Mouse (Mus musculus) heart, postnatal 4 days (tissue): ENCODE results near the gene Elp1. TPM values are rescaled to one million over a fixed set of nuclear protein-coding genes. Genes with fewer than 3 reads are reported as not detected.
A peak's percentile ranks its signal among the peaks of the same experiment; 100 is the strongest.

Experiments
- DNase-seq: peaks from one replicate; pipeline ENCODE4 v3.0.0; 2021
- total RNA-seq, 2 experiments: library from RNA; stranded (reverse); gene quantifications; 2 replicates each; pipeline ENCODE4 v1.2.3; 2021

The Elp1 gene
- 10 to 100 TPM; 31.1 to 33.2 TPM for total RNA-seq

DNA sequence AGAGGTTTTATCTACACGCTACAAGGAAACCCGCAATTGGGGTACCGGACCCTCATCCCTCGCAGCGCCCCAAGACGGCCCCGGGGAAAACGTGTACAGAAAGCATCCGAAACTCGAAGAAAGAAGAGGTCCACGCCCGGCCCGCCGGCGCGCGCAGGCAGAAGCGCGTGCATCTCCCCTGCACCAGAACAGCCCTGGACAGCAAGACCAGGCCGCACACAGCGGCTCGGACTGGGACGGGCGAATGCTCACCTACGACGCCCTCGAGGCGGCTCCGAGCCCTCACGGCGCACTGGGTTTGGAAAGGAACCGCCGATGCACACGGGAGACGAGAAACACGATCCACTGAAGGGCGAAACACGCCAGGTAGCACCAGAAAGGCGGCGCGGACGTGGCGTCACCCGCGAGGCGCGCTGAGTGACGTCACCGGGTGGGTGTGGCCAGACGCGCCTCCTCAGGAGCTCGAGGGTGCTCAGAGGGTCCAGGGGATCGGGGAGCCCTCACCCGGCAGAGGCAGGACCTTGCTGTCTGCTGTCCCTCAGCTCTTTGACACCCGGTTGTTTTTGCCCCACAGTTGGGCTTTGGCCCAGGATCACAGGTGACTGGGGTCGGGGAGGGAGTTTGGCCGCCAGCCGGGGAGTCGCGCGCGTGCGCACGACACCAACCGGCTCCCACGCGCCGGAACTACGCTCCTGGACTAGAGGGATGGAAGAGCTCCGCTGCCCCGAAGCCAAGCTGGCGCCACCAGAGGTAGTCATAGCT is at the start of gene Elp1, which contains the start of gene Fam206a:
Elp1 (minus strand) TSS at position 425 of the 762 bp plus-strand sequence.
Fam206a (plus strand) TSS at position 439 of the 762 bp plus-strand sequence.
- peak; percentile 96 for DNase-seq

DNA sequence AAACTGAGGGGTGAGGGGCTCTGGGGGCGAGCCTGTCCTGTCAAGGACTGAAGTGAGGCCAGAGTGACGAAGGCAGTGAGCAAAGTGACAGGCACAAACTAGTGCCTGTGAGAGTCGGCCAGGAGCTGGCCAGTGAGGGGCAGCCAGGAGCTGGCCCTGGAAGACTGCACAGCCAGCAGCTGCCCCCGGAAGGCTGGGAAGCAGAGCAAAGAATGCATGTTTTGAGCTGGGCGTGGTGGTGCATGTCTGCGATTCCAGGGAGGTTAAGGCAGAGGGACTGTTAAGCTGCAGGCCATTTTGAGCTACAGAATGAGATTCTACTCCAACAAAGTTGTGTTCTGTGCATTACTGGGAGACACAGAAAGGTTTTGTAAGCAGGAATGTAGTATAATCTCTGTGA is 48.6 kb upstream of the Elp1 start:
- DNase-seq: peak; percentile 47

- no peak for DNase-seq
Measured at GRCm38 (mm10) chr4:56848044-56848443, 45.9 kb upstream of the Elp1 start.

GRCm38 (mm10) chr4:56847400-56847799 is 45.3 kb upstream of the Elp1 start:
- no peak for DNase-seq

DNA sequence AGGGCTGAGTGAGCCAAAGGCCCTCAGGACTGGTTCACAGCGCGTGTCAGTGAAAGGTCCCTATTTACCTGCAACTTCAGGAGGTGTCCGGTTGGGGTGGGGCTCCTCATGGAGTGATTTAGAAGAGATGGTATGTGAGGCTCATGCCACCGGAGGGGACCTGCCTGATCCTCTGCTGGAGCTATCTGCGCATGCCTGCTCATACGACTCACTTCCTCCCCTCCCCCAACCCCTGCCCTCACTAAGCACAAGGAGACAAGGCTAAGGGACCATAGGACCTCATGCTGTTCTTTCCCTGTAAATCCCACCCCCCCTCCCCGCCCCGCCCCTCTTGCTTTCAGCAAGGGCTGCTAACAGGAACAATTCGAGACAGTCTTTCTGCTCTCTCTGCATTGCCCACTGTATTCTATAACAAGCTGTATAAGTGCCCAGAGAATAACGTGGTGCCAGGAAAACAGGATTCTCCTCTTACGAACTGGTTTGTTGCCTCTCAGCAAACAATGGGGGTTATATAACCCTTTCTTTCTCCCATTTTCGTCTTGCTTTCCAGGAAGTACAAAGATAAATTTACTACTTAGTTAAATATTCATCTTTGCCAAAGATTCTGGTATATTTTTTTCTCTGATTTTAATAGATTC is 43.9 kb upstream of the Elp1 start:
- no peak for DNase-seq

DNA sequence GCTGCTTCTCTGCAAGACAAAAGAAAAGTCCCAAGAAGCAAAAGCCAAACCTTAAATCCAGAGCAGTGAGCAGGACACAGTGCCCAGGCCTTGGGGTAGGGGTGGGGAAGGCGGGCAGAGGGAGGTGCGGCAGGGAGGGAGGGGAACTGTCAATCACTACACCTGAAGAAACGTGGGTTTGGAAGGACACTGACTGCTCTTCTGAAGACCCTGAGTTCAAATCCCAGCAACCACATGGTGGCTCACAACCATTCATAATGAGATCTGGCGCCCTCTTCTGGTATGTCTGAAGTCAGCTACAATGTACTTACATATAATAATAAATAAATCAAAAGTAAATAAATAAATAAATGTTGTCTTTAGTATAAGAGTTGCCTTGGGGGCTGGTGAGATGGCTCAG is 42.8 kb upstream of the Elp1 start:
- no peak for DNase-seq

- DNase-seq: no peak
Measured at GRCm38 (mm10) chr4:56843963-56844362, 41.8 kb upstream of the Elp1 start.

- no peak for DNase-seq
Measured at GRCm38 (mm10) chr4:56842501-56842900, 40.4 kb upstream of the Elp1 start.

DNA sequence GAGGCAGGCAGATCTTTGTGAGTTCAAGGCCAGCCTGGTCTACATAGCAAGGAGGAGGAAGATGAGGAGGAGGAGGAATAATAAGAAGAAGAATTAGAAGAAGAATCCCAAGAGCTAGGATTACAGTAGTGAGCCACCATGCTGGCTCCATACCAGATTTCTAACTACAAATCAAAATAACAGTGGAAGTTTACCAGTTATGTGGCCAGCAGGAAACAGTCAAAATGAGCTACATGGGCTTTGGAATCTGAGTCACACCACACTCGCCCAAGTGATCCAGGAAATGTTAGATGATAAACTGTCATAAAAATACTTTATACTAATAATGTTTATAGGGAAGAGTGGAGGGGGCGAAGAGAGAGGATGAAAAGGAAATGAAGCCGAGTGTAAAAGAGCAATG is 38.2 kb upstream of the Elp1 start:
- no peak for DNase-seq

DNA sequence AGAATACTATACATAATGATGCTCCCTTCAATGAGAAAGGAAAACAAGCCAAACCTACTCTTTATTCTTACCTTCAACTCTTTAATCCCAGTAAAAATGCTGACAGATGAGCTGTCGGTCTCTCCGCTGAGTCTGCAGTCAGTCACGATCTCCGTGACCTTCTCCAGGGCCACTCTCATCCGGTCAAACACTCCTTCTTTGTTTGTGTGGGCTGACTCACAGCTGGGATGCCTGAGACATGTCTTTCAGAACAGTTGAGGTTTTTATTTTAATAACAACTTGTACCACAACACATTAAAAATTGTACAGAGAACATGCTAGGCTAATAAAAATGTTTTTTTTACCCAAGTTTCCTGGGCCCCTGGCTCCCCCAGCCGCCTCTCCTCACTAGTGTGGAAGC is 35.5 kb upstream of the Elp1 start:
- DNase-seq: no peak

DNA sequence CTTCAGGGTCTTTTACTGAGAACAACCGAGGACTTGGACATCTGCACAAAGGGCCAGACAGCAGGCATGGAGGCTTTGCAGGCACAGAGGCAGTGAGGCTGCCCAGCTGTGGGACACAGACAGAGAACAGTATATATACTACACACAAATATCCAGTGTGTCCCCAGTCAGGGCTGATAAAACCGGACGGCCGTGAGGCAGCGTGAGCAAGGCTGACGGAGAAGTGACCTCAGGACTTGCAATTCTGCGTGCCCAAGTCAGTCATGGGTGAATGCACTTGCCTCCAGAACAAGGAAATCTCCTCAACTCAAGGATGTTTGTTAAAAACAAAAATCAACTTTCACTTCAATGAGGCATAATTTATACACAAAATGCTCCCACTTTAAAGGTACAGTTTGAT is 29.9 kb upstream of the Elp1 start:
- no peak for DNase-seq

DNA sequence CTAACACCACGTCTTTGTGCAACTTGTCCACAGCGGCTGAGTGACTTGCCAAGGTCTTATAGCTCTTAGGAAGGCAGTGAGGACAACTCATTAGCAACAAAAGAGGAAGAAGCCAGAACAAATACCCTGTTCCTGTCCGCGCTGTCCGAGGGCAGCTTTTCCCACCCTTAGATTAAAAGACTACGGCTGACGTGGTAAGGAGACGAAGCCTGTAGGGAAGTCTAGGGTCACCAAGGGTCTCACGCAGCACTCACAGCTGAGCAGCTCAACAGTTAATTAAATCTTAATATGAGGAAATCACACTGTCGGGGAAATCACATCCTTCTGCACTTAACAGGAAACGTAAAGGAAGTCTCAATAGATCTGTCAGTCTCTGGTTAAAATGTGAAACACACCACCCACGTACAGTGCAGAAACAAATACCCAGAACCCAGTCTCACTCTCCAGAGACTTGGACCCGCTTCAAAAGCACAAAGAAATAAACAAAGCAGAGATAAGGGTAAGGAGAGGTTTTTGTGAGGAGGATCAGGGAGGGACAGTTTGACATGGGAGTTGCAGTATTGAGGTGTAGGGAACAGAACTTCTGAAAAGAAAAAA is 29.0 kb upstream of the Elp1 start:
- peak; percentile 10 for DNase-seq

DNA sequence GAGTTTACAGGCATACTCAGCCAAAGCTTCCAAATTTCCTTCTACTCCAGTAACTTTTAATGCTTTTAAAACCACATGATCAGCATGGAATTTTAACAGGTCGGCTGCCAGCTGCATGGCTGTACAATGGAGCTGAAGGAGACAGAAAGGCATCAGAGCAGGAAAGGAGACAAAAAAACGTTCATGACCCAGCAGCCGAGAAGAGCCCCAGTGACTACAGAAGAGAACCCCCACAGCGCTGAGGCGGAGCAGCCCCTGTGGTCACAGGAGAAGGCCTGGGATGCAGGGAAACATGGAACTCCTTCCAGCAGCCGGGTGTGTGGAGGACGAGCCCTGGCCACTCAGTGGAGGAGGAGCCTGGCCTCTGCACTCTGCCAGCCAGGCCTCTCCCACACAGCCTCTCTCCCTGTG is 27.4 kb upstream of the Elp1 start:
- DNase-seq: peak; percentile 31

GRCm38 (mm10) chr4:56828932-56829331 is 26.8 kb upstream of the Elp1 start:
- DNase-seq: no peak

DNA sequence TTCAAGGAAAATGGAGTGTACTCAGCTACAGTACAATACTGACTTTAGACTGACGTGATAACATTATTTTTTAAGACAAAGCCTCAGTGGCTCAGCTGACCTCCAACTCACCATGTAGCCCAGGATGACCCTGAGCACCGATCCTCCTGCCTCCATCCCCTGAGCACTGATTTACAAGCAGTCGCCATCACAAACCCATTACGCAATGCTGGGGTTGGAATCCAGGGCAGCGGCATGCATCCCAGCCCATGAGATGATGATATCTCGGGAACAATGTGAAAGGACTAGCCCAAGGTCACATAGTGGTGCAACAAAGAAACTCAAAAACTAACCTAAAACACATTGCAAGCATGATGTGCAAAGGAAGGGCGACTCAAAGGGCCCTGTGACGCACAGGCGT is 22.1 kb upstream of the Elp1 start:
- no peak for DNase-seq

DNA sequence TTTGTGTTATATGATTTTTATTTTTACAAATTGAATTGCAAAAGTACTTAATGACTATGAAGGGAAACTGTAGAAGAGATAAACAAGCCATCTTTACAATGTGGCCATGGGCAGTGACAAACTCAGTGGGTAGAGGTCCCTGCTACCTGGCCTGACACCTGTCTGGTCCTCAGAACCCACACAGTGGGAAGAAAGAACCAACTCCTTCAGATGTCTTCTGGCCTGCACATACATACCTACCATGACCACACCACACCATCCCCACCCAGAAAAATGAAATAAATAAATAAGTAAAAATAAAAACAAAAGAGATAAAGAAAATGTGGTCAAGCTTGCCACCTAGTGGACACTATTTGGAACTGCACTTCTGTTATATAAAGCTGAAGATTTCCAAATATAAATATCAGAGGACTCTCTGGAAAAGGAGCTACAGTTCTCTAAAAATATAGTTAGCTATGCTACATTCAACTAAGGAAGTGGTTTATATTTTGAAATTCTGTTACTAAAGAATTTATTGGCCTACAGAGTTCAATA is 18.0 kb upstream of the Elp1 start:
- DNase-seq: no peak

- DNase-seq: no peak
Measured at GRCm38 (mm10) chr4:56815131-56815530, 13.0 kb upstream of the Elp1 start.

- DNase-seq: no peak
Measured at GRCm38 (mm10) chr4:56812096-56812495, 10.0 kb upstream of the Elp1 start.

DNA sequence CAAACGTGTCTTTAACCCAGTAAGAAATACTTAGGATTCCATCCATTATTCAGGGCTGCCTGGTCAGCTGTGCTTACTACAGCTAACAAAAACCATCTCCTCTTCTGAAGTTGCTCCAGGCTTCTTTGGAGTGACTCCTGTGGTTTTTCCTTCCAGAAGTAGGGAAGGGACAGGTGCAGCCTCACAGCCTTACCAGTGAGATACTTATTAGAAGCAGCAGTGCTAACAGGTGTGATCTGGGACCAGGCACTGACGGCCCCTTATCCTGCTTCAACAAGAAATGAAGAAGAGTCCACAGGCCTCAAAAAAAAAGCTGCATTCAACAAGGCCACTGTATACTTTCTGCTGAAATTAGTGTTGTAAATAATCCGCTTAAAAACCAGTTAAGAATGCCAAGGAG is 9.5 kb upstream of the Elp1 start:
- DNase-seq: no peak

DNA sequence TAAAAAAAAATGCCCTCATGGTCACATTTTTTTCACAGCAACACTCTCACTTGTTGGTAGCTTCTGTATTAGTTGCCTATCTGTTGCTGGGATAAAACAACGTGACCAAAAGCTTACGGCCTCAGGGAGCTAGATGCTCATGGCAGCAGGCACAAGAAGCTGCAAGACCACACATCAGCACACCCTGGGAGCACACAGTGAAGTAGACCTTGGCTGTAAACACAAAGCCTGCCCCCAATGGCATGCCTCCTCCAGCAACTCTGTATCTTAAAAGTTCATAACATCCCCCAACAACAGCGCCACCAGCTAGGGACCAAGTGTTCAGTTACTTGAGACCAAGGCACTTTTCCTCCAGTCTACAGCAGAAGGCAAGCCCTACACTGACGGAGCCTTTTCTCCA is 6.9 kb upstream of the Elp1 start:
- DNase-seq: no peak

GRCm38 (mm10) chr4:56802669-56803150 is 579 bp upstream of the Elp1 start:
- no peak for DNase-seq

GRCm38 (mm10) chr4:56791373-56791772 is 10.8 kb downstream of the Elp1 start:
- no peak for DNase-seq

- DNase-seq: no peak
Measured at GRCm38 (mm10) chr4:56771065-56771464, 31.1 kb downstream of the Elp1 start.
